Mouse (Mus musculus): Measurements from ENCODE around the gene Ly86. TPM values are rescaled to one million over a fixed set of nuclear protein-coding genes. Genes with fewer than 3 reads are reported as not detected.

Gene Ly86
- polyA plus RNA-seq, 1 experiment from 2014 or later = 5.2 TPM

DNA sequence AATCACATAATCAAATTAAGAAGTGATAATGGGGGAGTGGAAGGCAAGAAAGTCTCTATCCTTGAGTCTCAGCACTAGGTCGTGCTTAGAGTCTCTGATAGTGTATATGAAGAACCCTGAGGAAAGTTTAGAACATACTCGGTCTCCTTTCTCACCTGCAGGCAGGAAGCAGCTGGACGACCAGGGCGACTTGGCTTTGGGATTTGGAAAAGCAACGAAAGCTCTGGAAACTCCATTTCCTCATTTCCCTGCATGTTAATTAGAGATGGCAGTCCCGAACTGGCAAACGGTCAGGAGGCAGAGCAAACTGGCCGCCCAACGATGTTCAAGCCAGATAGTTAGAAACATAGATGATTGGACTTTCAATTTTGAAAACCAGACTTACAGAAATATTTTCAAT, 89.8 kb downstream of the Ly86 start:
- H3K9me3 ChIP-seq (replicated peaks) = no peaks in the 10 kb centered on the region
- WGBS = 7% methylated on average over 9 of the region's 9 CpGs
- H3K27ac ChIP-seq = no peak overlapping the region
- H3K4me2 ChIP-seq = peak overlapping the region; percentile 75
- no peak for ATAC-seq
- peak overlapping the region; percentile 44 for H3K4me3 ChIP-seq
- peaks cover 53% of the 10 kb centered on the region for H3K27me3 ChIP-seq
- H3K4me1 ChIP-seq = 0 out of 2 replicates have a peak, but pooled peaks cover 6% of the 10 kb centered on the region
- no peaks in the 10 kb centered on the region for H3K36me3 ChIP-seq (ENCODE audit: poor library complexity, severe bottlenecking)
- H3K9ac ChIP-seq = no peak overlapping the region

DNA sequence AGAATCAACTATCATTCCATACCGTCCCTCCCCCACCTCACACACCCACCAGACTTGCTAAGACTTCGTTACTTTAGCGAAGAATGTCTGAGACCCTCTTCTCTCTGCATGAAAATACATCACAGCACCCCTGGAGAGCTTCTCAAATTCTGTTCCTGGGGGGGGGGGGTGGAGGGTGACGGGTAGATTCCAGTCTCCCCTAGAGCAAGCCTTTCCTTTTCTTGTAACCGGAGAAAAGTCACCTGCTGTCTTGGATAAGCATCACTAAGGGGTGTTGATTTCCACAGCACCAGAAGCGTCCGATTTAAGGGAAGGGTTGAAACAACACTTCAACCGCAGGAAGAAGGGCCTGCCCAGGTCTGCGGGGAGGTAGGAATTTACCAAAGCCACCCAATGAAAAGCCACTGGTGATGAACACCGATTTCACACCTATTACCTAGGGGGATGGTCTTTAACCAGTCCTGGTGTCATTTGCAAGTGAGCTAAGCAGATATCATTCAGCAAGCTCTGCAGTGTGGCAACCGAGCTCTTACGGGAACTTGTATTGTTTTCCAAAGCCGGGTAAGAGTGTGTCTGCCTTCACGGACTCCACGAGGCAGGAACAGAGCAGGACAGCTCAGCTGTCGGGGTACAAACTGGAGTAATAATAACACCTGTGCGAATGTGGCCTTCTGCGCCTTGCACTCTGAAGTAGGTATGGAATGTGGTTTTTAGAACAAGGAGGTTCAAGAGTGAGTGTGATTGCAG, 91.4 kb downstream of the Ly86 start:
- Histone ChIP-seq H3K4me1 (0 out of 2 replicates have a peak, but pooled peaks cover 6% of the 10 kb centered on the region), H3K36me3 (ENCODE audit: poor library complexity, severe bottlenecking) (no peaks in the 10 kb centered on the region), H3K4me2 (no peak overlapping the region), H3K9me3 (replicated peaks) (no peaks in the 10 kb centered on the region), H3K27me3 (peaks cover 64% of the 10 kb centered on the region), H3K9ac (no peak overlapping the region), H3K4me3 (no peak overlapping the region), H3K27ac (no peak overlapping the region)
- no peak for ATAC-seq
- 6% methylated on average over 18 of the region's 18 CpGs for WGBS

DNA sequence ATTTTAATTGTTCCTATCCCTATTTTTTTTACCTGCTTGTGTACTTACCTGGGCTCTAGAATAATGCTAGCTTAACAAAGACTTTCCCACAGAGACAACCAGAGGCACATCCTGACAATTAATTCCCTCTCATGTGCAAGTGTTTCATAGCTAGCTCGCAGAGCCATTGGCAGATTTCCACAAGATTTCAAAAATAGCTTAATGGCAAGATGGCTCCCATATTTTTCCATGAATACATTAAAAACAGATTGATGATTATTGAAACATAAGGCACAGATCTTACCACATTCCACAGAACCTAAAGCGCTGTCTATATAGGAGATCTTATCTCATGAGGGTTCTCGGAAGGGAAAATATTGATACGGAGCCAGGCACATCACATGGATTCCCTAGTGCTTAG, 93.8 kb downstream of the Ly86 start:
- Histone ChIP-seq H3K27ac (no peak overlapping the region), H3K36me3 (ENCODE audit: poor library complexity, severe bottlenecking) (no peaks in the 10 kb centered on the region), H3K4me3 (no peak overlapping the region), H3K4me2 (no peak overlapping the region), H3K27me3 (peaks cover 57% of the 10 kb centered on the region), H3K9me3 (replicated peaks) (no peaks in the 10 kb centered on the region), H3K9ac (no peak overlapping the region), H3K4me1 (0 out of 2 replicates have a peak, but pooled peaks cover 6% of the 10 kb centered on the region)
- 91% methylated on average over 4 of the region's 4 CpGs for WGBS
- ATAC-seq = no peak

DNA sequence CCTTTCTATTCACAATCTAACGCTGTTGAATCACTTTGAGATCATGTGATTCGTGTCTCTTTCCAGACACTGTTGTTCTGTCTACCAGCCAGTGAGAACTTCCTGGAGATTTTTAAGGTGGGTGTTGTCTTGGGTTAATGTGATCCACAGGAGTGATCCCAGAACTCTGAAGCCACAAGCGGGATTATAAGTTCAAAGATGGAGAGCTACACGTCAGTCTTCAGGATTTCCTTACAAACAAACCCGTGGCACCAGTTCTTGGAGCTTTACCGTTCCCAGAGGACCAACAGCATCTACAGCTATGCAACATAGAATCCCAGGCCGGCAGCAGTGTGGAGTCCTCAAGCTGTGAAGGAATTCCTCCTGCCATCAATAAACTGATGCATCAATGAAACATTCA, 94.5 kb downstream of the Ly86 start:
- Histone ChIP-seq H3K27me3 (peaks cover 56% of the 10 kb centered on the region), H3K9ac (no peak overlapping the region), H3K4me2 (no peak overlapping the region), H3K27ac (no peak overlapping the region), H3K4me1 (0 out of 2 replicates have a peak, but pooled peaks cover 5% of the 10 kb centered on the region), H3K36me3 (ENCODE audit: poor library complexity, severe bottlenecking) (no peaks in the 10 kb centered on the region), H3K4me3 (no peak overlapping the region), H3K9me3 (replicated peaks) (no peaks in the 10 kb centered on the region)
- WGBS = 75% methylated on average over 7 of the region's 7 CpGs
- ATAC-seq = no peak

DNA sequence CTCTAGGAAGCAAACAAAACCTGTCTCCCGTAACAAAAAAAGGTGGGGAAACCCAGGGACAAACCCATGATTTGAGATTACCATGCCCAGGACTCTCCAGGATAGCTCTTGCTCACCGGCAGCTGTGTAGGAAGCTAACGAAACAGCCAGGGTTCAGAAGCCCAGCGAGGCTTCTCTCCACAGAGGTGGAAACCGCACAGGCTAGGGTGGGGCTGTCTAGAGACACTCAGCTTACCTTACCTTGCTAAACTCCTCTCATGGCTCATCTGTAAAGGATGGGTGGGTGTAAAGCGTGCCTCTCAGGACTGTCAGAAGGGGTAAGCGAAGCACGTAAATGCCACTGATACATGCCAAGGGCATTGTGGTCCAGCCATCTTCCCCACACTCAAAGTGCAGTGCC, 94.9 kb downstream of the Ly86 start:
- no peak for ATAC-seq
- H3K4me1 ChIP-seq = 0 out of 2 replicates have a peak, but pooled peaks cover under 1% of the 10 kb centered on the region
- no peak overlapping the region for H3K9ac ChIP-seq
- H3K27me3 ChIP-seq = peaks cover 51% of the 10 kb centered on the region
- no peak overlapping the region for H3K4me2 ChIP-seq
- no peaks in the 10 kb centered on the region for H3K9me3 ChIP-seq (replicated peaks)
- WGBS = 70% methylated on average over 8 of the region's 8 CpGs
- H3K36me3 ChIP-seq (ENCODE audit: poor library complexity, severe bottlenecking) = no peaks in the 10 kb centered on the region
- no peak overlapping the region for H3K27ac ChIP-seq
- H3K4me3 ChIP-seq = no peak overlapping the region

DNA sequence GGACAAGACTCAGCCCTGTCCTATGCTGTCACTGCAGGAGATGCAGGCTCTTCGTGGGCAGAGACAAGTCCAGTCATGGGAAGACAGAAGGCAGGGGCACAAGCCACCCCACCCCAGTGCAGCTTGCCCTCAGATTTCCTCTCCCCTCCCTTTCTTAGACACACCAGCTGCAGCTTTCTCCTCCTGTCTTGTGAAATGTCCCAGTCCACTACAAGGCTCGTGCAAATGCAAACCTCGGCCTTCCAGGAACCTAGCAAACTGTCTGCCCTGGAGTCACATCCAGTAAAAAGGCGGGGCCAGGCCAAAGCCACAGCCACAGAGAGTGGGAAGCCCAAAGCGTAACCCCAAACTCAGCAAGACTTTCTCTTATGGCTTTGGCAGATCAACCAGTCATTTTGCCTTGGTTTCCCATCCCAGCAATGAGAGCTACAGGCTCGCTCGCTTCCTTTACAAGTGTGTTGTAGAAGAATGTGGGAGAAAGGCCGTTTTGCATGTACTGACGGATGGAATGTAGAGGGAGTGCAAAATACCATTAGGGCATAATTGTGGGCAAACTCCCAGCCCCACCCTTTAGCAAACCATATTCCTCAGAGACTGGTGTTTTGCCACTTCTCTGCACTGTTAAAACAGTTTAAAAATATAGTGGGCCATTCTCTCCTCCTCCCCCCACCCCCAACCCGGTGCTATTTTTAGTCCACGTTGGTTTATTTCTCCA, 95.7 kb downstream of the Ly86 start:
- WGBS = 80% methylated on average over 11 of the region's 11 CpGs
- Histone ChIP-seq H3K9me3 (replicated peaks) (no peaks in the 10 kb centered on the region), H3K36me3 (ENCODE audit: poor library complexity, severe bottlenecking) (no peaks in the 10 kb centered on the region), H3K27ac (no peak overlapping the region), H3K4me1 (no peaks in the 10 kb centered on the region), H3K9ac (no peak overlapping the region), H3K4me2 (no peak overlapping the region), H3K27me3 (peaks cover 43% of the 10 kb centered on the region), H3K4me3 (no peak overlapping the region)
- no peak for ATAC-seq

DNA sequence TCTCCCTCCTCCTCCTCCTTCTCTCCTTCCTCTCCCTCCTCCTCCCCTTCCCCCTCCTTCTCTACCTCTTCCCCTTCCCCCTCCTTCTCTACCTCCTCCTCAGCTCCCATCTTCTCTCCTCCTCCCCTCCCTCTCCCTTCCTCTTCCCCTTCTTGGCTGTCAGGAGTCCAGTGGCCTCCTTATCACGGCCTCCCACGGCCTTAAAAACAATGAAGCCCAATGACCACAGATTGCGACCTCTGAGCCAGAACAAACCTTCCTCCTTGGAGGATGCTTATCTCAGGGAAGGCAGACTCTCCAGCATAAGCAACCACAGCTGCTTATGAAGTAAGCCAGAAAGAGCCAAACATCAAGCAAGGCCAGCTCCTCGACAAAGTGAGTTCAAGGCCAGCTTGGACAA, 97.0 kb downstream of the Ly86 start:
- no peak overlapping the region for H3K4me3 ChIP-seq

DNA sequence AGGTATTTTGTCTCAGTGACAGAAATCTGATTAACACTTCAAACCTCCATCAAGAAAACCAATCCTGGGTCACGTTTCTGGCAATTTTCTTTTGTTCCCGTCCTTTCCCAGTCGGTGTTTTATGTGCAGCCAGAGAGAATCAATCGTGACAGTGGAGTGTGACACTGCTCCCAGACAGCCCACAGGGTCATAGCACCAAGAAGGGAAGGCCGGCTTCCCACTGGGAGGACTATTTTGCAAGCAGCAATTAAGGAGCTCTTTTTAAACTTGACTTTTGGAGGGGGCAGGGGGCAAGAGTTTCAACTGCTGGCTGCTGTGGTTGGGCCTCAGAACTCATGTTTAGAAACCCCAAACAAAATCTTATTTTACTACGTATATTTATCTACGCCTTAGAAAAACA, 97.5 kb downstream of the Ly86 start:
- no peaks in the 10 kb centered on the region for H3K36me3 ChIP-seq (ENCODE audit: poor library complexity, severe bottlenecking)
- no peak overlapping the region for H3K9ac ChIP-seq
- no peak overlapping the region for H3K4me2 ChIP-seq
- WGBS = 32% methylated on average over 7 of the region's 7 CpGs
- H3K4me1 ChIP-seq = no peaks in the 10 kb centered on the region
- H3K27me3 ChIP-seq = peaks cover 28% of the 10 kb centered on the region
- H3K27ac ChIP-seq = no peak overlapping the region
- no peaks in the 10 kb centered on the region for H3K9me3 ChIP-seq (replicated peaks)
- no peak for ATAC-seq
- H3K4me3 ChIP-seq = no peak overlapping the region

More for the DNA sequence above, 97.0 kb downstream of the Ly86 start:
- no peak overlapping the region for H3K9ac ChIP-seq
- no peaks in the 10 kb centered on the region for H3K9me3 ChIP-seq (replicated peaks)
- 25% methylated on average over 4 of the region's 4 CpGs for WGBS
- no peaks in the 10 kb centered on the region for H3K36me3 ChIP-seq (ENCODE audit: poor library complexity, severe bottlenecking)
- H3K4me2 ChIP-seq = no peak overlapping the region
- no peaks in the 10 kb centered on the region for H3K4me1 ChIP-seq
- no peak for ATAC-seq
- H3K27ac ChIP-seq = no peak overlapping the region
- H3K27me3 ChIP-seq = peaks cover 31% of the 10 kb centered on the region

DNA sequence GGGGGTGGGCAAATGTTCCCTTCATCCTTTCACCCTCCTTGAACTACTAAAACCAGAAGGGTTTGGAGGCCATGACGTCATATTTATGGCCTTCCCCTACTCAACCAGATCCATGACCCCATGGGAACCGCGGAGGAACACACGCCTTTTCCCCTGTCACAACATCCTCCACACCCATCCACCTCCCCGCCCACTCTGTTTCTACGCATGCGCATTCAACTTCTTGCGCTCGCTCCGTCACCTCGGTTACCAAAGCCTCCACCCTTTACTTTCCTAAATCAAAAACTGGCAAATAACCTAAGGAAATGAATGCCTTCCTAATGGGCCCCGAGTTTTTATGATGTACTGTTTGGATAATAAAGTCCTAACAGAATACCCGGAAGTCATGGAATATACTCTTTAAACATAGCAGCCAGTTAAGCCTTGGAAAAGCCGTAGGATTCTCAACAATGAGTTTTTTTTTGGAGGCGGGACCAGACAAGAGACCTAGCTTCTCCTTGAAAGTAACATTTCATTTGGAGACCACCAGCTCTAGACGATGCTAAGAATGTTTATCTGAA, 101.8 kb downstream of the Ly86 start:
- Histone ChIP-seq H3K36me3 (ENCODE audit: poor library complexity, severe bottlenecking) (no peaks in the 10 kb centered on the region), H3K9ac (no peak overlapping the region), H3K4me1 (no peaks in the 10 kb centered on the region), H3K27me3 (peaks cover 4% of the 10 kb centered on the region; the same call in 1 of the 2 replicates), H3K4me2 (no peak overlapping the region), H3K9me3 (replicated peaks) (peaks cover 5% of the 10 kb centered on the region), H3K27ac (no peak overlapping the region), H3K4me3 (no peak overlapping the region)
- no peak for ATAC-seq
- WGBS = 89% methylated on average over 16 of the region's 16 CpGs

DNA sequence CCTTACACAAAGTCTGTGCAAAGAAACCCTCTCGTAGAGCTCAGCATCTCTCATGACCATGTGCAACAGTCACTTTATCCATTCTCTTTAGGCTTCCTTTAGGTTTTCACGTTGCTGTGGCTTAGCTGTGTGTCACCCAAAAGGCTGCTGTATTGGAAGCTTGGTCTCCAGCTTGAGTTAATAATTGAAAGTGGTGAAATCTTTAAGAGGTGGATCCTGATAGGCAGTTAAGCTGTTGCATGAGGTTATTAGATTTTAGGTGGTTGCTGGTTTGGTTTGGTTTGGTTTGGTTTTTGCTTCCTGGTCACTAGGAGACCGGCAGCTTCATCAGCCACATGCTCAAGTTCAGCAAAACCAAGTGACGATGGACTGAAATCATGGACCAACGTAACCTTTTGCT, 106.0 kb downstream of the Ly86 start:
- H3K9me3 ChIP-seq (replicated peaks) = peaks cover 5% of the 10 kb centered on the region
- peaks cover 15% of the 10 kb centered on the region for H3K27me3 ChIP-seq
- no peaks in the 10 kb centered on the region for H3K36me3 ChIP-seq (ENCODE audit: poor library complexity, severe bottlenecking)
- H3K4me2 ChIP-seq = no peak overlapping the region
- no peak overlapping the region for H3K9ac ChIP-seq
- peaks cover 15% of the 10 kb centered on the region; the same call in 1 of the 2 replicates for H3K4me1 ChIP-seq
- H3K4me3 ChIP-seq = no peak overlapping the region
- ATAC-seq = no peak
- H3K27ac ChIP-seq = no peak overlapping the region
- WGBS = 88% methylated on average over 5 of the region's 5 CpGs

DNA sequence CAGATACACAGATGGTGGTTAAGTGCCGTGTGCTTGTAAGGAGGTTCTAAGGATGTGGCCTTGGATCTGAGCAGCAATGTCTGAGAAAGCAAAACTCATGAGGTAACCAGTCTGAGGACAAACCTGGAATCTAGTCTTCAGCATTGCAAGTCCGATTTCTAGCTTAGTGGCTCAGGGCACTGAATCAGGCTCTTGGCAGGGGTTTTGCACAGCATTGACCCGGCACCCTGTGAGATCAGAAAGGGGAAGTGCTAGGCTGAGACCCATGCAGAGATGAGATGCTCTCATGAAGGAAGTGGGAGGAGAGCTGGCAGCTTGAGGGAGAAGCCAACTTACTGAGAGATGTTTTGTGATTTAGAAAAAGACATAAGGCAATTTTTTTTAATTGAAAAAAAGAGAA, 106.5 kb downstream of the Ly86 start:
- Histone ChIP-seq H3K9me3 (replicated peaks) (peaks cover 5% of the 10 kb centered on the region), H3K27ac (no peak overlapping the region), H3K4me3 (no peak overlapping the region), H3K9ac (no peak overlapping the region), H3K36me3 (ENCODE audit: poor library complexity, severe bottlenecking) (no peaks in the 10 kb centered on the region), H3K4me1 (peaks cover 17% of the 10 kb centered on the region), H3K4me2 (no peak overlapping the region), H3K27me3 (peaks cover 15% of the 10 kb centered on the region)
- 64% methylated on average over 3 of the region's 3 CpGs for WGBS
- no peak for ATAC-seq

Data from forebrain, embryonic 13.5 days (tissue).